Mouse (Mus musculus) lung, adult 2 months (tissue): ENCODE data around the gene Mtfr1l. TPM values are rescaled to one million over a fixed set of nuclear protein-coding genes. Genes with fewer than 3 reads are reported as not detected.
A peak's percentile ranks its signal among the peaks of the same experiment; 100 is the strongest.

Experiments used
- DNase-seq: peaks from one replicate; pipeline ENCODE4 v3.0.0; 2022
- H3K4me1 ChIP-seq: fragments of 200-500 bp; 2 replicates; pipeline ENCODE4 v1.6.1; 2011; ENCODE audit warnings: low read length; ENCODE audit not compliant: control insufficient read depth, insufficient read depth
- H3K4me3 ChIP-seq: fragments of 200-500 bp; replicated peaks from 2 replicates; pipeline ENCODE3; 2011; ENCODE audit warnings: low read depth, mild to moderate bottlenecking, control low read depth, low read length; ENCODE audit errors: extremely low read depth
- CTCF ChIP-seq: fragments of 200-500 bp; IDR thresholded peaks from 2 replicates; pipeline ENCODE4 v1.5.1; 2011; ENCODE audit warnings: mild to moderate bottlenecking, low read length, control low read depth; ENCODE audit not compliant: insufficient read depth
- POLR2A ChIP-seq: fragments of 200-500 bp; IDR thresholded peaks from 2 replicates; pipeline ENCODE4 v1.6.1; 2011; ENCODE audit warnings: low read depth, mild to moderate bottlenecking, control low read depth, low read length, borderline replicate concordance; ENCODE audit errors: extremely low read depth
- WGBS: fragments of 180-500 bp; shearing (Covaris S2); methylation state at CpG from one replicate; pipeline ENCODE4 v1.1.7; 2018; 5-methylcytosine and 5-hydroxymethylcytosine counted together
- polyA plus RNA-seq: library from polyadenylated mRNA; depleted of rRNA; stranded (reverse); fragments of >200 nt; gene quantifications from 2 replicates; pipeline ENCODE4 v1.2.3, GENCODE M21; 2012; rRNA removed

The Mtfr1l gene
- 115 and 169 TPM in 2 replicates for polyA plus RNA-seq

DNA sequence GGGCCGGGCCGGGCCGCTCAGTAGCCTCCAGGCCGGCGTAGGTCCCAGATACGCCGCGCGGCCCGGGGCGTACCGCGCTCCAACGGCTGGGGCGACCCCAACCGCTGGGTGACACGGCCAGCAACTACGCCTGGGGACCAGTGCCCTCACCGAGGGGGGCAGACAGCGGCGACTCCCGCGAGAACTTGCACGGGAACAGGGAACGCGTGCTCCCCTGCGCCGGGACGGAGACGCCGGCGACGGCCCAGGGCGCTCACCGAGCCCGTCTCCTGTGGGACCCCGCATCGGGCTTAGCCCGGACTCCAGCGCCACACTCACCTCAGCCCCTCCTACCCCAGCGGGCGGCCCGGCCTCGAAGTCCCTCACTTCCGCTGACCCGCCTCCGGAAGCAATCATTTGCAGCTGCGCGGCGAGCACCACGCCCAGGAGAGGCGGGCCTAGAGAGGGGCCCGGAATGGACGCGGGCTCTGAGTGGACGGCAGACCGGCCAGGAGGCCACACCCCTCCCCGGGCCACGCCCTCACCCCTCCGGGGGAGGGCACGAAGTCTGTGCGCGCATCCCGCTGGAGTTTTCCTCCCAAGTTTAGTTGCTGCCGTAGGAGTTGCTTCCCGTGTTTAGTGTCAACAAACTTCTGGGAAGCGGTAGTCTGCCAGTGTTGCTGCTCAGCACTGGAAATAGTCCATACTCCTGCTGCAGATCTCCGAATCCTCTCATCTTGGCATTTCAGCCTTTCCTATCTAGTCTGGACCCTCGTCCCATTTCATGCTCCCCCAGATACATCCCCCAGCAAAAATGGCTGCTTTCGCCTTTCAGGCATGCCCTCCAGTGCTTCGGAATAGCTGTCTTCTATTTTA is at the start of gene Mtfr1l:
Gene Mtfr1l (minus strand): TSS at position 456 of the 855 bp plus-strand sequence.
- under 1% methylated on average over 71 of the region's 71 CpGs for WGBS
- peak within 1 kb of the TSS; percentile 88 for H3K4me3 ChIP-seq
- TF ChIP-seq CTCF, result no peak
- peak; percentile 62 for TF ChIP-seq POLR2A

DNA sequence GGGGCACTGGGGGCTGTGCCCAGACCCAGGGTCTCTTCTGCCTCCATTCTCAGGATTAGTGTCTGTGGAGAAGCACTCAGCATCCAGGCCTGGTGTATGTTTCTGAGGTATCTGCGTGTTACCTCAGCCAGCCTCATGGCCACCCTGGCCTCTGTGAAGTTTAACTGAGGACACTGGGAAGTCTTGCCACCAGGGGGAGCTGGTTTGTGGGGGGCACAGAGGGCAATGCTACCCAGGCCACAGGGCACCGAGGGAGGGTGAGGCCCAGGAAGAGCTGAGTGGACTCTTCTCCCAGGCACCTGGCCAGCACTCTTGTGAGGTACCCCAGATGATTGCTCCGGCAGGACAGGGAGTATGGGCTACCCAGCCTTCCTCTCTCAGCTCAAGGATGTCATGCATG is 48.3 kb upstream of the Mtfr1l start:
- peak; percentile 59 for DNase-seq
- 55% methylated on average over 3 of the region's 3 CpGs for WGBS
- Histone ChIP-seq H3K4me1 (no peaks in the 10 kb centered on the region), H3K4me3 (no peak overlapping the region)
- TF ChIP-seq POLR2A, result no peak
- peak; percentile 65 for TF ChIP-seq CTCF

More for the DNA sequence above, at the start of gene Mtfr1l:
- peak; percentile 99 for DNase-seq
- no peaks in the 10 kb centered on the region; the same call in 1 of the 2 replicates for H3K4me1 ChIP-seq

DNA sequence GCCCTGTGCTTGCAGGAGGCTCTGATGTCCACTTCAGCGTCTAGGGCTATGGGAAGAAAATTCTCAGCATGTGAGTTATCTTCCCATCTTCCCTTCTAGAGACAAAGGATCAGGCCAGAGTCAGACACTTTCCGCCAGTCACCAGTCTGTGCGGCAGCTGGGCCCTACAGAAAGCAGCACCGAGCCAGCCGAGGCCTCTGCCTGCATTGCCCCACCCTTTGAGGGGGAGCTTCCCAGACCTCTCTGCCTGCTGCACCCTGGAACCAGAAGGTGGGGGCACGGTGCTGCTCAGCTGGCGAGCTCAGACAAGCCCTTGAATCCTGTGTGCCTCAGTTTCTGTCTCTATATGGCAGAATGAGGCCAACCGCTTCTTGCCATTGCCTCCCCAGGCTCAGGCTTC is 46.2 kb upstream of the Mtfr1l start:
- TF ChIP-seq CTCF (no peak), POLR2A (no peak)
- 78% methylated on average over 8 of the region's 8 CpGs for WGBS

DNA sequence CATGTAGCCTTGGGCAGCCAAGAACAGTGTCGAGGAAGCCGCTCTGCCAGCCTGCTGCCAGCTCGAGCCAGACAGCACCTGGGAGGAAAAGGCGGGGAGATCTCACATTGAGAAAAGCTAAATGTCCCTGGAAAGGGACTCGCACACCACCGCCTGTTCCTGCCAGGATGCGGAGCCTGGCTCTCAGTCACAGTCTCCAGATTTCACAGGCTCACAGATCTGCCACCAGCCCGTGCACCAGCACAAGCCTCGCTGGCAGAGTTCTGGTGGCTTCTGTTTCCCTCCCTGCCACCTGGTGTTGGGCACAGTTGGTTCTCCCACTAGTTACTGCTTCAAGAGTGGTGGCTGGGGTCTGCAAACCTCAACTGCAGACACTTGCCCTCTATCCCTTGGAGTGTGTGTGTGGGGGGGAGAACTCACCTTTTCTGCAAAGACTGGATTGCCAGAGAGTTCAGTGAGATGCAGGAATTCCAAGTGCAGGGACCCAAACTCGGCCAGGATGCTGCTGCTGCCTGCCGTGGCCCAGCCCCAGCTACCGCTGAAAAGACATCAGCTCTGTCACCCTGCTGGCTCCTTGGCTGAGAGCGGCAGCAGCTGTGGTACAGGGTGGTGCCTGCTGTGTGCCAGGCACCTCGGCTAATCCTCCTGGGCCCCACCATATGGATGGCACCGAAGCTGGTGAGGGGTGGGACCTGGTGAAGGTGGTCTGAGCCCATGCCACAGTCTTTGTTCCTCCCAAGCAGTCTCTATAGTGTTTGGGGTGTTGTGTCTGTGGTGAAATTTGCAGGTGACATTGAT is 45.4 kb upstream of the Mtfr1l start:
- no peaks in the 10 kb centered on the region for H3K4me1 ChIP-seq
- H3K4me3 ChIP-seq, result no peak overlapping the region
- TF ChIP-seq CTCF, result no peak
- no peak for TF ChIP-seq POLR2A
- 85% methylated on average over 15 of the region's 15 CpGs for WGBS
- no peak for DNase-seq

More for the DNA sequence above, 46.2 kb upstream of the Mtfr1l start:
- Histone ChIP-seq H3K4me1 (no peaks in the 10 kb centered on the region), H3K4me3 (no peak overlapping the region)
- no peak for DNase-seq

DNA sequence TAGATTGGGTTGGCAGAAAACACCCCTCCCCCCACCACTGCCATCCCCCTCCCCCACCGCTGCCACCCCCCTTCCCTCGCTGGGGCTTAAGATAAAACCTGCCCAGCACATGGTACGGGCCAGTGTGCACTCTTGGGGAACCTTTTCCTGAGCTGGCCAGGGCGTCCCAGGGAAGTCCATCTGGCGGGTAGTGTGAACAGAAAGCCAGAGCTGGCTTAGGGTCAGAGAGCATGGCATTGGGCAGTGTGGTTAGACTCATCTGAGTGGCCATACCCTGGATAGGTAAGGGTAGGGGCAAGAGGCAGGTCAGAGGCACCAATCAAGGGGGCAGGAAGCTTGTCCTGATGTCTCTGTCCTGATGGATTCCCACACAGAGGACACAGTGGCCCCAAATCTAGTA is 44.4 kb upstream of the Mtfr1l start:
- Histone ChIP-seq H3K4me1 (no peaks in the 10 kb centered on the region), H3K4me3 (no peak overlapping the region)
- no peak for DNase-seq
- TF ChIP-seq CTCF (no peak), POLR2A (no peak)
- WGBS, result 43% methylated on average over 5 of the region's 5 CpGs

DNA sequence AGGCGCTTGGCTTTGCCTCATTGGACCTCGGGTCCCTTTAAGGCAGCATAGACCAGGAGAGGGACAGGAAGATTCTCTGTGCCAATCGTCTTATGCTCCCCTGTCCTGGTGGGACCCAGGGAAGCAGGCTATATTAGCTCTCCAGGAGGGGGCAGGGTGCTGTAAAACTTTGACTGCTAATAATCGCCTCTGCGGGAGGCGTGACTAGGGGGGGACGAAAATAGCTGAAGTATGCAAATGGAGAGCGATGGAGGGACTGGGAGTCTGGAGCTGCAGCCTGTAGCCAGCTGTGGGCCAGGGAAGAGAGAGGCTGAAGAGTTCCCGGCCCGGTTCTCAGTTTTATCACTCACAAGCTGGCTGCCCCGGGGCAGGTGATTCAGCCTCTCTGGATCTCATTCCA is 44.0 kb upstream of the Mtfr1l start:
- H3K4me1 ChIP-seq, result no peaks in the 10 kb centered on the region

DNA sequence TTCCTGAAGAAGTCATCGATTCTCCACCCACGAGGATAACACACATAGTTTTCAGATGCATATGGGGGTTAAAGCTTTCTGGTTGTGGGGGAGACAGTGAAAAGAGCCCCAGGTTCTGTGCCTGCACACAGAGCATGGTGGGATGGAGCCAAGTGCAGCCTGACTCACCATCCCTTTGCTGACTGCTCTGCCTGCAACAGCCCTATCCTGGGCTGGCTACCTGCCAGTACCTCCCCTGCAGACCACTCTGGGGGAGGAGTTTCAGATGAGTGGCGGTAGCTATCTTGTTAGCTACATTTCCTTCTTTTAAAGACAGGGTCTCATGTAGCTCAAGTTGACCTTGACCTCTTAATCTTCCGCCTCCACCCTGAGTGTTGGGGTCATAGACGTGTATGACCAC is 43.2 kb upstream of the Mtfr1l start:
- TF ChIP-seq CTCF (no peak), POLR2A (no peak)
- Histone ChIP-seq H3K4me1 (no peaks in the 10 kb centered on the region), H3K4me3 (no peak overlapping the region)
- 72% methylated on average over 5 of the region's 5 CpGs for WGBS
- DNase-seq, result no peak

More for the DNA sequence above, 44.0 kb upstream of the Mtfr1l start:
- 44% methylated on average over 11 of the region's 11 CpGs for WGBS
- no peak for TF ChIP-seq POLR2A
- TF ChIP-seq CTCF, result no peak
- H3K4me3 ChIP-seq, result no peak overlapping the region
- DNase-seq, result no peak

DNA sequence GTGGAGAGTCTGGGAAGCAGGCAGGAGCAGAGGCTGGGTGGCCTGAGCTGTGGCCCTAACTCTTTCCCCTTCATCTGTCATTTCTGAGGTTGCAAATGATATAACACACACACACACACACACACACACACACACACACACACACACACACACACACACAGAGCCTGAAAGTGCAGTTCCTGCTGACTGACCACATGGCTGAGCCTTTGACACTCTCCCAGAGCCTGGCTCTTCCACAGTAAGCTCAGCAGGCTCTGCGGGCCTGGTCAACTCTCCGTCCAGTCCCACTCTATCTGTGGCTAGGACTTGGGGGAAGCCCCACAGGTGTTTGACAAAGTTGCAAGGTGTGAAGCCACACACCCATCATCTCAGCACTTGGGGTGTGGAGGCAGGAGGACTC is 42.1 kb upstream of the Mtfr1l start:
- no peak for DNase-seq
- Histone ChIP-seq H3K4me1 (no peaks in the 10 kb centered on the region), H3K4me3 (no peak overlapping the region)
- no peak for TF ChIP-seq CTCF
- no peak for TF ChIP-seq POLR2A
- WGBS, result 82% methylated on average over 2 of the region's 2 CpGs

DNA sequence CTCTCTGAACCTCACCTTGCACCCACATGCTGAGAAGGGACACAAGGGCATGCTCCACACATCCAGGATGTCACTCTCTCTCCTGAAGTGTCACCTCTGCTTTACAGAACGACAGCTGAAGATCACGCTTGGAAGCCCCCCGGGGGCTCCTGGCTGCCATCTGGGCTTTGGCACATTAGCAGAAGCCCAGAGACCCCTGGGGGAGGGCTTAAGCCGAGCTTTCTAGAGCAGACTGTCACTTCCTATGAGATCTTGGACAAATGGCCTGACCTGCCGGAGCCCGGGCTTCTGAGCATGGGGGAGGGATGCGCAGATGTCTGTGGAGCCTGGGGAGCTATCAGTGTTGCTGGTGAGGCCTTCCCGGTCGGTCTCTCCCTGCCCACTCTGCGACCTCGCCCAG is 40.3 kb upstream of the Mtfr1l start:
- Histone ChIP-seq H3K4me3 (no peak overlapping the region), H3K4me1 (no peaks in the 10 kb centered on the region)
- no peak for DNase-seq
- WGBS, result 73% methylated on average over 11 of the region's 11 CpGs
- no peak for TF ChIP-seq POLR2A
- TF ChIP-seq CTCF, result no peak
